Mouse (Mus musculus): ENCODE measurements at regions not wholly inside any gene's neighbourhood (a gene's known extent, or its start where the extent isn't known, plus 50 kb on each side); places are given as distances from the start of the nearest gene placed in this dataset.
A peak's percentile ranks its signal among the peaks of the same experiment; 100 is the strongest.

DNA sequence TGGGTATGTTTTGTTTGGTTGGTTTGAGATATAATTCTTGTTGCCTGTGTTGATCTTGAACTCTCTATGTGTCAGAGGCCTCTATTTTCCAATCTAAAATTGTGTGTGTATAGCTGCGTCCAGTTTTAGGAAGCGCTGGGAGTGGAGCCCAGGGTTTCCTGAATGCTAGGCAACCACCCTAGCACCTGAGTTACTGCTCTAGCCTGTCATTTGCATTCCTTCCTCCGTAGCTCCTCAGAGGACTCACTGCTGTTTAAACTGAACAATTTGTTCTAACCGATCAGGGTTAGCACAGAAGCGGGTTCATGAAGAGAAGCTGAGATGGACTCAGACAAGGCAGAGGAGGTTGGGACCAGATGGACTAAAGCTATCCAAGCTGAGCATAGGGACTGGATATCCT, 127.3 kb upstream of the Adamts18 start:
- WGBS = 46% methylated on average over 5 of the region's 5 CpGs
- TF ChIP-seq EP300 (IDR thresholded peaks at IDR 0.05) (no peak), CTCF (IDR thresholded peaks at IDR 0.05) (peak; percentile 24)
- peak; percentile 56 for DNase-seq (ENCODE audit: low spot score)
- no peak overlapping the region for H3K9ac ChIP-seq (replicated peaks; ENCODE audit: low read depth)
- no peaks in the 10 kb centered on the region for H3K4me1 ChIP-seq (ENCODE audit: insufficient read depth, low read depth, low read length)
- no peak overlapping the region for H3K27ac ChIP-seq (ENCODE audit: low read length)
- no peaks in the 10 kb centered on the region for H3K36me3 ChIP-seq (ENCODE audit: insufficient read depth, low read length)
- no peak overlapping the region for H3K4me3 ChIP-seq (ENCODE audit: low read depth, low read length)
- H3K9me3 ChIP-seq (ENCODE audit: low read length) = no peaks in the 10 kb centered on the region
- no peak overlapping the region for H3K4me2 ChIP-seq (replicated peaks; ENCODE audit: low read depth, low read length)
- ATAC-seq = peak; percentile 81
- H3K27me3 ChIP-seq (replicated peaks; ENCODE audit: insufficient read depth, low read length) = no peaks in the 10 kb centered on the region

DNA sequence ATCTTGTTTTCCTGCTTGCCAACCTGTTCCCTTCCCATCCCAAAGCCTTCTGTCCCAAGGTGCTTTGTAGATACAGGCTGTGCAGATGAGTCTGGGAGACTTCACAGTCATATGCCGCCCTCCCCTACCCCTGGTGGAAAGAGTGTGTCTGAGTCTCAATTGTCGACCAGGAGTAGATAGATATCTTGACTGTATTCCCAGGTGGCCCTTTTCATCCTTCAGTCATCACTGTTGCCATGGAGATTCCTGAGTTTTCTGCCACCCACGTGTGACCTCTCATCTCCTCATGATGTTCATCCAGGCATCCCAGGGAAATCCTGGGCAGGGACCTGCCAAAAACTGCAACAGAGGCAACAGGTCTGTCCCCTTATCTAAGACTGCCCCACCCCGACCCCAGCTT, 128.1 kb upstream of the Adamts18 start:
- Histone ChIP-seq H3K4me1 (ENCODE audit: insufficient read depth, low read depth, low read length) (no peaks in the 10 kb centered on the region), H3K27me3 (replicated peaks; ENCODE audit: insufficient read depth, low read length) (no peaks in the 10 kb centered on the region), H3K9ac (replicated peaks; ENCODE audit: low read depth) (no peak overlapping the region), H3K27ac (ENCODE audit: low read length) (no peak overlapping the region), H3K36me3 (ENCODE audit: insufficient read depth, low read length) (no peaks in the 10 kb centered on the region), H3K4me2 (replicated peaks; ENCODE audit: low read depth, low read length) (no peak overlapping the region), H3K4me3 (ENCODE audit: low read depth, low read length) (no peak overlapping the region), H3K9me3 (ENCODE audit: low read length) (no peaks in the 10 kb centered on the region)
- no peak for TF ChIP-seq CTCF (IDR thresholded peaks at IDR 0.05)
- TF ChIP-seq EP300 (IDR thresholded peaks at IDR 0.05) = no peak
- DNase-seq (ENCODE audit: low spot score) (no peak), ATAC-seq (no peak)
- WGBS = 17% methylated on average over 4 of the region's 4 CpGs

DNA sequence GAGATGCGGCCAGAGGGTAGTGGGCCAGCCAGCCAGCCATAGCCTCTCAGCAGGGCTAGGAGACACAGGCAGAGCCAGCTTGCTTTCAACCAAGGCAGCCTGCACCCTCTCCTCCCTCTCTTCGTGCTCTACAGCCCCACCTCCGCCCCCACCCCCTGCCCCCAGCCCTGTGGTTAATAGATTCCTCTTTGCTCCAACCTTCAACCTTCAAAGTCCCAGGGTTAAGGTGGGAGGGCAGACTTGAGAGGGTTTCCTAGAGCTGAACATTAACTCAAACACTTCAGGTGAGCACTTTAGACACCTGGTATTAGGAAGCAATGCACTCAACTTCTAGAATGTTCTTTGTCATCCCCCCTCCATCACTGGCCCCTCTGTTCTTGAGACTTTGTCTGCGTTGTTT, 128.5 kb upstream of the Adamts18 start:
- 19% methylated on average over 4 of the region's 4 CpGs for WGBS

DNA sequence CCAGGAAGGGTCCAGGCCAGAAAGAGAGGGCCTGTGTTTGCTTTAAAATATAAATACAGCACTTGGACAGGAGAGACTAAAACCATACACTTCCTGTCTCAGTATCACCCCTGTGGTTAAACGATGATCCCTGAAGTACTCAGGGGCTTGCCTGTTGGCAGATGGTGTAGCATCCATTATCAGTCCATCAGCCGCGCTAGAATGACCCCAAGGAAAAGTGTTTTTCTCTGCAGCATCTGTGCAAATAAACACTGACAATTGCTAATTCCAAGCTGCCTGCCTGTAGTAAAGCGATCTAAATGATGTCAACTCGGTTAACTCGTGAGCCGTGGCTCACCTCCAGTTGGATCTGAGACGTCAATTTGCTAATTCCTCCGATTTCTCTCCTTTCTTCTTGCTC, 130.4 kb upstream of the Adamts18 start:
- Histone ChIP-seq H3K4me1 (ENCODE audit: insufficient read depth, low read depth, low read length) (no peaks in the 10 kb centered on the region), H3K4me3 (ENCODE audit: low read depth, low read length) (no peak overlapping the region), H3K27me3 (replicated peaks; ENCODE audit: insufficient read depth, low read length) (no peaks in the 10 kb centered on the region), H3K9me3 (ENCODE audit: low read length) (no peaks in the 10 kb centered on the region), H3K4me2 (replicated peaks; ENCODE audit: low read depth, low read length) (no peak overlapping the region), H3K36me3 (ENCODE audit: insufficient read depth, low read length) (no peaks in the 10 kb centered on the region), H3K27ac (ENCODE audit: low read length) (no peak overlapping the region), H3K9ac (replicated peaks; ENCODE audit: low read depth) (no peak overlapping the region)
- DNase-seq (ENCODE audit: low spot score) (no peak), ATAC-seq (no peak)
- 30% methylated on average over 9 of the region's 9 CpGs for WGBS
- no peak for TF ChIP-seq EP300 (IDR thresholded peaks at IDR 0.05)
- no peak for TF ChIP-seq CTCF (IDR thresholded peaks at IDR 0.05)

More for the DNA sequence above, 128.5 kb upstream of the Adamts18 start:
- H3K4me1 ChIP-seq (ENCODE audit: insufficient read depth, low read depth, low read length) = no peaks in the 10 kb centered on the region
- H3K27me3 ChIP-seq (replicated peaks; ENCODE audit: insufficient read depth, low read length) = no peaks in the 10 kb centered on the region
- no peak overlapping the region for H3K4me3 ChIP-seq (ENCODE audit: low read depth, low read length)
- peak; percentile 54 for ATAC-seq
- H3K27ac ChIP-seq (ENCODE audit: low read length) = no peak overlapping the region
- H3K9me3 ChIP-seq (ENCODE audit: low read length) = no peaks in the 10 kb centered on the region
- TF ChIP-seq CTCF (IDR thresholded peaks at IDR 0.05) (no peak), EP300 (IDR thresholded peaks at IDR 0.05) (no peak)
- peak; percentile 49 for DNase-seq (ENCODE audit: low spot score)
- no peak overlapping the region for H3K4me2 ChIP-seq (replicated peaks; ENCODE audit: low read depth, low read length)
- no peak overlapping the region for H3K9ac ChIP-seq (replicated peaks; ENCODE audit: low read depth)
- no peaks in the 10 kb centered on the region for H3K36me3 ChIP-seq (ENCODE audit: insufficient read depth, low read length)

DNA sequence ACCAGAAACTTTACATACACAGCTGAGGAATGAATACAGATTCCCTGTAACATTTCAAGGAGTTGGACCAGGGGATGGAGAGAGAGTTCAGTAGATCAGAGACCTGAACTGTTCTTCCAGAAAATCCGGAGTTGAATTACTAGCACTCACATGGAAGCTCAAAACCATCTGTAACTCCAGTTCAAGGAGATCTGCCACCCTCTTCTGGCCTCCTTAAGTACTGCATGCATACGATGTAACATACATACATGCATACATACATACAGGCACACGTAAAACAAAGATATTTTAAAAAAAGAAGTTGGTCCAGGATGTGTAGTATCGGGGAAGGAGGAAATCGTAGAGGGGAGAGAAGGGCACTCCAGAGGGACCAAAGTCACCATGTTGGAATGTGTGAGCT, 131.3 kb upstream of the Adamts18 start:
- DNase-seq (ENCODE audit: low spot score) (no peak), ATAC-seq (no peak)
- no peak overlapping the region for H3K4me3 ChIP-seq (ENCODE audit: low read depth, low read length)
- WGBS = 86% methylated on average over 5 of the region's 5 CpGs
- H3K9me3 ChIP-seq (ENCODE audit: low read length) = no peaks in the 10 kb centered on the region
- H3K9ac ChIP-seq (replicated peaks; ENCODE audit: low read depth) = no peak overlapping the region
- no peak overlapping the region for H3K27ac ChIP-seq (ENCODE audit: low read length)
- H3K36me3 ChIP-seq (ENCODE audit: insufficient read depth, low read length) = no peaks in the 10 kb centered on the region
- TF ChIP-seq CTCF (IDR thresholded peaks at IDR 0.05) = peak; percentile 51
- no peak for TF ChIP-seq EP300 (IDR thresholded peaks at IDR 0.05)
- H3K27me3 ChIP-seq (replicated peaks; ENCODE audit: insufficient read depth, low read length) = no peaks in the 10 kb centered on the region
- no peak overlapping the region for H3K4me2 ChIP-seq (replicated peaks; ENCODE audit: low read depth, low read length)
- no peaks in the 10 kb centered on the region for H3K4me1 ChIP-seq (ENCODE audit: insufficient read depth, low read depth, low read length)

DNA sequence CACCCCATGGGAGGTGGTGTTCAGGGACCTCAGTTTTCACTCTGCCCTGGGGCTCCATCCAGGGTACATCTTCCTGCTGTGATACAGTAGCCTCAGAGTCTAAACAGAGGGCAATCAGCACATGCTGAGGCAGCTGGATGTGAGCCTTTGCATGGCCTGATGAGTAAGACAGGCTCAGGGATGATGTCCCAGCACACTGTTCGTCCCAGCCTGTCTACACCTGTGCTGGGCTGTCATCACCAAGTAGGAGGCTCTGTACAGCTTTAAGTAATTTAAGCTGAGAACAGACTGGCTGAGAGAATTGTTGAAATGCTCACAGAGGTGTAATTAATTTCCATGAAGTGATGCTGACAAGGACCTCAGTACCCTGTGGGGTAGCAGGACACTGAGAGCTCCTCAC, 132.8 kb upstream of the Adamts18 start:
- TF ChIP-seq CTCF (IDR thresholded peaks at IDR 0.05) (no peak), EP300 (IDR thresholded peaks at IDR 0.05) (no peak)
- Histone ChIP-seq H3K4me2 (replicated peaks; ENCODE audit: low read depth, low read length) (no peak overlapping the region), H3K9me3 (ENCODE audit: low read length) (no peaks in the 10 kb centered on the region), H3K36me3 (ENCODE audit: insufficient read depth, low read length) (no peaks in the 10 kb centered on the region), H3K9ac (replicated peaks; ENCODE audit: low read depth) (no peak overlapping the region), H3K27me3 (replicated peaks; ENCODE audit: insufficient read depth, low read length) (no peaks in the 10 kb centered on the region), H3K4me3 (ENCODE audit: low read depth, low read length) (no peak overlapping the region), H3K27ac (ENCODE audit: low read length) (no peak overlapping the region), H3K4me1 (ENCODE audit: insufficient read depth, low read depth, low read length) (no peaks in the 10 kb centered on the region)
- WGBS = 42% methylated on average over 1 of the region's 1 CpGs
- ATAC-seq = no peak
- DNase-seq (ENCODE audit: low spot score) = no peak

DNA sequence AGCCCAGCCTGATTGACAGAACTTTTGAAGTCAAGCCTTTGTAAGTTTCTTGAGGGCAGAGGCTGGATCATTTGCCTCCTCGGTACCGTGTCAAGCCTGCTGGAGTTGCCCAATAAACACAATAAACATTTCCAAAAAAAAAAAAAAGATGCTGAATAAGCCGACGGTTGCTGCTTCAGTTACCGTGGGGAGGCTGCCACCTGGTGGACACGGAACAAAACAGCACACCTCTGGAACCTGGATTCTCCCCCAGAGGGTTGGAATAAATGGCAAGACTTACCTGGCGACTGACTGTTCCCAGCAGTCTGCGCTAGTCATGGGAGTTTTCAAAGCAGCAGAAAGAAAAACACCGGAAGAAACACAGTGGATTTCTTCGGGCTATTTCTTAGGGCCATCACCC, 136.3 kb upstream of the Adamts18 start:
- TF ChIP-seq EP300 (IDR thresholded peaks at IDR 0.05) (peak; percentile 48; the same call in 1 of the 2 replicates), CTCF (IDR thresholded peaks at IDR 0.05) (peak; percentile 89)
- H3K4me1 ChIP-seq (ENCODE audit: insufficient read depth, low read depth, low read length) = no peaks in the 10 kb centered on the region
- ATAC-seq (peak; percentile 56; the same call in 1 of the 2 replicates), DNase-seq (ENCODE audit: low spot score) (peak; percentile 72)
- H3K9ac ChIP-seq (replicated peaks; ENCODE audit: low read depth) = no peak overlapping the region
- no peaks in the 10 kb centered on the region for H3K27me3 ChIP-seq (replicated peaks; ENCODE audit: insufficient read depth, low read length)
- H3K27ac ChIP-seq (ENCODE audit: low read length) = no peak overlapping the region
- H3K36me3 ChIP-seq (ENCODE audit: insufficient read depth, low read length) = no peaks in the 10 kb centered on the region
- H3K4me3 ChIP-seq (ENCODE audit: low read depth, low read length) = no peak overlapping the region
- 0 out of 2 replicates have a peak overlapping the region, but pooled peaks have one; percentile 9 for H3K4me2 ChIP-seq (replicated peaks; ENCODE audit: low read depth, low read length)
- WGBS = 5% methylated on average over 10 of the region's 10 CpGs
- no peaks in the 10 kb centered on the region for H3K9me3 ChIP-seq (ENCODE audit: low read length)
